Mouse (Mus musculus) monocyte, adult 5-6 weeks (primary cell): ENCODE measurements around the gene Stk39. TPM values are rescaled to one million over a fixed set of nuclear protein-coding genes. Genes with fewer than 3 reads are reported as not detected.

Experiments
- ATAC-seq: fragments of 153-309, 156-312 bp; replicated peaks from 2 replicates; pipeline ENCODE4 v1.8.0; 2017; ENCODE audit warnings: mild to moderate bottlenecking; ENCODE audit not compliant: low TSS enrichment, insufficient number of reproducible peaks, severe bottlenecking, poor library complexity, low FRiP score
- total RNA-seq: library from RNA; stranded (forward); fragments of 200-1000, 200-491, 200-594 nt; gene quantifications from 3 replicates; pipeline ENCODE4 v1.2.3, GENCODE M21; 2017

The Stk39 gene
- total RNA-seq, 1 experiment from 2014 or later: 5.4 TPM

GRCm38 (mm10) chr2:68431024-68431962 lies 40.8 kb downstream of the Stk39 start:
- ATAC-seq: no peak

- ATAC-seq: peak; percentile 61
Observed at GRCm38 (mm10) chr2:68430493-68430892, 41.6 kb downstream of the Stk39 start.

DNA sequence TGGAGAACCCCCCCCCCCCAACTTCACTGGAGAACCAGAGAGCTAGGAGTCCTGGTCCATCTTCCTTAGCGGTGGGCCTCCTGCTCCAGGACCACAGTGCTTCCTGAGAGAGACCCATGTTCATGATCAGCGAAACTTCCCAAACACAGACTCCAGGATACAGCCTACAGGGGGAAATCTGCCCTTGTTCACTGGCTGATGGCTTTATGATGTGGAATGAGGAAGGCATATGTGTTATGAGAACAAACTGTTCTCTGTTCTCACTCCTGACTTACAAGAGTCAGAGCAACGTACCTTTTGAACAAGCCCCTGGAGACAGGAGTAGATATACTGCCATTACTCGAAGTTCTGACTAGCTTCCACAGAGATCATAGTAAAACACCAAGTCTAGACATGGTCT lies 42.6 kb downstream of the Stk39 start:
- no peak for ATAC-seq

DNA sequence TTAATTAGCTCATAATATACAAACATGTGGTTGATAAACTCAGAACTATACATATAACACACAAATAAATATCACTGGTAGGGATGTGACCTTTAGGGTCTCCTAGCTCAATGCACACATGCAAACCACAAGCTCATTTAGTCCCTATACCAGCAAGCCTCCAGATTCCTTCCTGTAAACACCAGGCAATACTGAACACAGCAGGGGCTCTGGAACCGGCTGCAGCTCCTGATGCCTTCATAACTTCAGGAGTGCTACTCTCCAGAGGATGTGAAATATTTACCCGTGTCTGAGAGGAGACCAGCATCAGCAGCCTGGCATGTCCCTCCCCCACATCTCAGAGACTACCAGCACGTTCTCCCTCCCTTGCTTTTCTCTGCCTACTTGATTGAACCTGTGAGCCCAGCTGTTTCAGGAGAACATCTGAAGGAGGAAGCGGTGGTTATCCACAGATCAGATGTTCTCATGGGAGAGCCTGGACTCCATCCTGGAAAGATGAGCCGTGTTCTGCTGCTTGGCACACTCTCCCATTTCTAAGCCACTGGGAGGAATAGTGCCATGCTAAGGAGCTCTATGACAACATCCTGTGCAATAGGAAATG lies 45.0 kb downstream of the Stk39 start:
- ATAC-seq: no peak

- ATAC-seq: no peak
Observed at GRCm38 (mm10) chr2:68426074-68426473, 46.0 kb downstream of the Stk39 start.

- ATAC-seq: no peak
Observed at GRCm38 (mm10) chr2:68421002-68421401, 51.1 kb downstream of the Stk39 start.

GRCm38 (mm10) chr2:68420223-68420622 lies 51.8 kb downstream of the Stk39 start:
- no peak for ATAC-seq

GRCm38 (mm10) chr2:68419746-68420145 lies 52.3 kb downstream of the Stk39 start:
- ATAC-seq: no peak

DNA sequence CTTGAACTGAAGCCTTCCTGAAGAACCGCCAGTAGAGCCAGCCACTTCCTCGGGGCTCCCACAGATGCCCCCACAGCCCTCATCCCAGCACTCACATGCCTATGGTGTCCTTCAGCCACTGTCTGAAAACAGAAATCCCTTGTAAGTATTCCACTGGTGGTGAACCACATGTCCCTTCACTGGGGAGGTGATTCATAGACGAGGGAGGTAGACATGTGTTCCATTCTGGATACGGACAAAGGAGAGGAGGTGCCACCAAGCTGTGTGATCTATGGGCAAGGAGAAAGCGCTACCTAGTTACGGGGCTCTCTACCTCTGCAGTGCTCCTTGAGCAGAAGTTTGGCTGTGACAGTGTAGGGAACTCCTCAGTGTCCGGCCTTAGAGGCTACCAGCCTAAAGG lies 52.9 kb downstream of the Stk39 start:
- no peak for ATAC-seq

DNA sequence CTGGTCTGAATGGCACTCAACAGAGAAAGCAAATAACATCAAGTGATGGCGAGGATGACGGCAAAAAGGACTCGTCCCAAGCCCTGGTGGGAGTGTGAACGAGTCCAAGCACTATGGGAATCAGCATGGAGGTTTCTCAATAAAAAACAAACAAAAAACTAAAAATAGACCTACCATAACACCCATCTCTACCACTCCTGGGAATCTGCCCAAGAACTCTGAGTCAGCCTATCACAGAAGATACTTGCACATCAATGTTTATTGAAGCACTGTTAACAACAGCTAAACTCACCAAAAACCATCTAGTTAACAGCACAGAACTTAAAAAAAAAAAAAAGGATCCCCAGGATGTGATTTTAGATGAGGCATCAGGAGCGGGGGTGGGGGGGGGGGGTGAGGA lies 55.0 kb downstream of the Stk39 start:
- no peak for ATAC-seq

DNA sequence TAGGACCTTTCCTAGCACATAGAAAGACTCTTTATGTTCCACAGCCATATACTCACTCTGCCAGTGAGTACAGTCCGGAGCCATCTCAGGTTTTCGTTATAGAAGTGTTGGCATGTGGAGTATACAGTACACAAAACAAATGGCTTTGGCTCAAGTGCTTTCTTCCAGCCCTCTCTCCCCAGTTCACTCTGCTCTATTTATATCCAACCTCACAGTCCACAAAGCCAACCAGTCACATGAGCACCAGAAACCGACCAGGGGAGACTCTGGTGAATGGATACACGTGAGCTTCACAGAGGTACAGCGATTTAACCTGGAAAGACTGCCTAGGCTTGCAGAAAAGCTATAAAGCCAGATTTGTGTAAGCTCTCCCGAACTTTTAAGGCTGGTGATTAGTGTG lies 56.4 kb downstream of the Stk39 start:
- no peak for ATAC-seq

DNA sequence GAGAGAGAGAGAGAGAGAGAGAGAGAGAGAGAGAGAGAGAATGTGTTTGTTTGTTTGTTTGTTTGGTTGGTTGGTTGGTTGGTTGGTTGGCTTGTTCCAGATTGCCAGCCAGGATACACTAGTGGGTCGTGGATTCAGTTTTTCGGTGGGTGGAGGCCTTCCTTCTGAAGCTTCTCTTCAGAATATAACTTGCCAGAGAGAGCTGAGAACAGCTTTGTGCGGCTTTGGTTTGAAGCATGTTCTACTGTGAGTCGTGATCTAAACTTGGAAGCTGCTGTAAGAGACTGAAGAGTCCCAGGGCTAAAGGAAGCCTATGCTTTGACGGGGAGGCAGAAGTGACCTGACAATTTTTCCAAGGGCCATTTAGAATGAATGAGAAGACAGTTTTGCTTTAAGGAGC lies 59.9 kb downstream of the Stk39 start:
- no peak for ATAC-seq

DNA sequence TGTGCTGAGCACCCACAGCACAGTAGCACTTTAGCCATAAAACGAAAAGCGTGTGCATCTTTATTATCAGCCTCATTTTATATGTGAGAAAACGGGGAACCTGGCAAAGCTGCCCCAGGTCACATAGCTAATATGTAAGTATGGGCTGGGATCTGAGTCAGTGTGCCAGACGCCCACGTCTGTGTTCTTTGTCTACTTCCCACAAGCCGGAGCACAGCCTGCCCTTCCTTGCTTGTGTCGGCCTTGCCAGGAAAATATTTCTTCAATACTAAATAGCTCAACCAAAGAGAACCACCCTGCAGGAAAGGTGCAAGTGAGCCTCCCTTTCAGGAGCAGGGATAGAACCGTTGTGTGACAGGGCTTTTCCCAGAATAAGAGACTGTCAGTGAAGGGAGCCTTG lies 60.9 kb downstream of the Stk39 start:
- no peak for ATAC-seq

GRCm38 (mm10) chr2:68409640-68410215 lies 62.3 kb downstream of the Stk39 start:
- no peak for ATAC-seq

GRCm38 (mm10) chr2:68408271-68408980 lies 63.6 kb downstream of the Stk39 start:
- ATAC-seq: no peak

GRCm38 (mm10) chr2:68407179-68407950 lies 64.7 kb downstream of the Stk39 start:
- no peak for ATAC-seq

- ATAC-seq: no peak
Observed at GRCm38 (mm10) chr2:68406571-68407074, 65.4 kb downstream of the Stk39 start.

DNA sequence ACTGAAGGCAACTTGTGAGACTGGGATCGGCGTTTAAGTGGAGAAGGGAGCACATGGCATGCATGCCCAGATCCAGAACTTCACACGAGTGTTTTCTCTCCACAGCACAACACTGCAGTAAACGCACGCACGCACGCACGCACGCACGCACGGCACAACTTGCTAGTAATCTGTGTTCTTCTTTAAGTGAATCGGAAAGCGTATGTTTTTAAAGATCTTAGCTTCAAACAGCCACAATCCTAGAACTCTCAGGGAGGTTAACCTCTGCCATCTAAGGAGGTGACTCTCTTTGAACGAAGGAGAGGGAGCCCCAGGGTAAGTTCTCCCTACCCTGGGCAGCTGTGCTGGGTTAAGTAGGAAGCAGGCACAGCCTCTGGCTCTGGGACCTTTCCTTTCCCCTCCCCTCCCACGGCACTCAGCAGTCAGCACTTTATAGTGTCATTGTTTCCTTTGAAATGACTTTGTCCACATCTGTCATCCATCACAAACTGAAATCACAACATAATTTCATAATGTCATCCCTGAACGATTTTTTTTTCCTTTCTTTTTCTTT lies 66.8 kb downstream of the Stk39 start:
- ATAC-seq: no peak
